Mouse (Mus musculus): ENCODE measurements around the gene Mmel1.

DNA sequence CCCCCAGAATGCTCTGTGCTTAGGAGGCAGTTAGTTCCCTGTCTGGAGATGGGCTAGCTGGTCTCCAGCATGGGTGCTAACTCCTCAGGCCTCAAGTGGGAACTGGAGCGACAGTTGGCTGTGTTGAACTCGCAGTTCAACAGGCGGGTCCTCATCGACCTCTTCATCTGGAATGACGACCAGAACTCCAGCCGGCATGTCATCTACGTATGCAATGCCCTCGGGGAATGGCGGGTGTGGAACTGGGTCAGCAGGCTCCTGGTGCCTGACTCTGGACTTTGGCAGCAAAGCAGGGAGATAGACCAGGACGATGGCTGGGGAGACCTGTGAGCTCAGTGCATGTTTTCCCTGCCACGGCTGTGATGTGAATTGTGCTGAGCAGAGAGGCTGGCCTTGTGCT lies 16.0 kb downstream of the Mmel1 start:
- TF ChIP-seq POLR2A (IDR thresholded peaks at IDR 0.05; ENCODE audit: insufficient read depth, low read length) (no peak), CTCF (IDR thresholded peaks at IDR 0.05; ENCODE audit: low read depth, low read length) (no peak)

Measured in ES-Bruce4 (cell line).